Mouse (Mus musculus) forebrain, embryonic 16.5 days (tissue): ENCODE data around the gene Prss32. TPM values are rescaled to one million over a fixed set of nuclear protein-coding genes. Genes with fewer than 3 reads are reported as not detected.

Experiments used
- ATAC-seq: fragments of 200-750 bp; cut with Nextera tagmentation; 2 replicates; pipeline ENCODE4 v1.8.0; 2017; ENCODE audit warnings: mild to moderate bottlenecking, moderate library complexity
- H3K27ac ChIP-seq: fragments of 300-500 bp; sonication (generic); 2 replicates; pipeline ENCODE4 v1.5.1; 2014; ENCODE audit warnings: low read length, control low read depth
- H3K27me3 ChIP-seq: fragments of 300-500 bp; sonication (generic); replicated peaks from 2 replicates; pipeline ENCODE4 v1.6.1; 2014; ENCODE audit warnings: low read length; ENCODE audit not compliant: control insufficient read depth, insufficient read depth
- H3K36me3 ChIP-seq: fragments of 300-500 bp; sonication (generic); 2 replicates; pipeline ENCODE4 v1.6.1; 2014; ENCODE audit not compliant: control insufficient read depth, insufficient read depth
- H3K4me1 ChIP-seq: fragments of 300-500 bp; sonication (generic); replicated peaks from 2 replicates; pipeline ENCODE4 v1.6.1; 2014; ENCODE audit warnings: low read length; ENCODE audit not compliant: control insufficient read depth, insufficient read depth
- H3K4me2 ChIP-seq: fragments of 300-500 bp; sonication (generic); 2 replicates; pipeline ENCODE4 v1.6.1; 2014; ENCODE audit warnings: mild to moderate bottlenecking, low read length, control low read depth
- H3K4me3 ChIP-seq: fragments of 300-500 bp; sonication (generic); replicated peaks from 2 replicates; pipeline ENCODE4 v1.5.1; 2014; ENCODE audit warnings: mild to moderate bottlenecking, low read length, control low read depth
- H3K9ac ChIP-seq: fragments of 300-500 bp; sonication (generic); replicated peaks from 2 replicates; pipeline ENCODE4 v1.6.1; 2014; ENCODE audit warnings: low read depth, low read length, control low read depth
- H3K9me3 ChIP-seq: fragments of 300-500 bp; sonication (generic); 2 replicates; pipeline ENCODE4 v1.6.1; 2016; ENCODE audit warnings: low read length; ENCODE audit not compliant: control insufficient read depth
- WGBS: fragments of 180-500 bp; shearing (Covaris S2); extraction: QIAGEN DNeasy Blood & Tissue Kit; methylation state at CpG from one replicate; pipeline ENCODE4 v1.1.7; 2014; 5-methylcytosine and 5-hydroxymethylcytosine counted together
- polyA plus RNA-seq: library from polyadenylated mRNA; unstranded; fragments of >200 nt; fragmentation: Nextera tagmentation; extraction: Ambion mirVana; gene quantifications from 2 replicates; pipeline ENCODE4 v1.2.1, GENCODE M21; 2015

The Prss32 gene
- polyA plus RNA-seq, 1 experiment from 2014 or later: not detected

DNA sequence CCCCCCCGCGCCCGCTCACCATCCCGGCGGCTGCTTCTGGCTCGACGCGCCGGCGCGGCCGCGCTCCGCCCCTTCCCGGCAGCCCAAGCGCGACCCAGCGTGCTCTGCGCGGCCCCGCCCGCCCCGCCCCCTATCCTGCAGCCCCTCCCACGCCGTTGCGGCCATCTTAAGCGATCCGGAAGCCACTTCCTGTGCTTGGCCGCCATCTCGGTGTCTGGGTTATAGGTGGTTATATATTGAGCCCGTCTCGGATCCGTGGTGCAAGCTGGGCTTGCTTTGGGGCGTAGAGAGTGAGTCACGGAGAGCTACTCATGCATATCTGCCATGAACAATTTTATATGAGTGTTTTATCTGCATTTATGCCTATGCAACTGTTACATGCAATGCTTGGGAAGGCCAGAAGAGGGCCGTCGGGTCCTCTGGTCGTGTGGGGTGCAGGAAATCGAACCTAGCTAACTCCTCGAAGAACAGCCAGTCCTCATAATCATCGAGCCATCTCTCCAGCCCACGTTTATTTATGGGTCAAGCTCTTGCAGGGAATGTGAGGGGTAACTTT is 14.5 kb upstream of the Prss32 start, which contains the start of gene Elob:
Gene Elob, minus strand, starts transcription at position 73 of the 556 bp plus-strand sequence.
- Histone ChIP-seq H3K36me3 (peaks cover 7% of the 10 kb centered on the region; the same call in 1 of the 2 replicates), H3K9me3 (no peaks in the 10 kb centered on the region), H3K27me3 (peaks cover 7% of the 10 kb centered on the region), H3K4me2 (peak within 1 kb of the TSS; percentile 79), H3K4me3 (peak within 1 kb of the TSS; percentile 80), H3K9ac (peak within 1 kb of the TSS; percentile 76), H3K4me1 (peaks cover 18% of the 10 kb centered on the region), H3K27ac (peak within 1 kb of the TSS; percentile 98)
- WGBS: 1% methylated on average over 20 of the region's 42 CpGs
- peak; percentile 96 for ATAC-seq

DNA sequence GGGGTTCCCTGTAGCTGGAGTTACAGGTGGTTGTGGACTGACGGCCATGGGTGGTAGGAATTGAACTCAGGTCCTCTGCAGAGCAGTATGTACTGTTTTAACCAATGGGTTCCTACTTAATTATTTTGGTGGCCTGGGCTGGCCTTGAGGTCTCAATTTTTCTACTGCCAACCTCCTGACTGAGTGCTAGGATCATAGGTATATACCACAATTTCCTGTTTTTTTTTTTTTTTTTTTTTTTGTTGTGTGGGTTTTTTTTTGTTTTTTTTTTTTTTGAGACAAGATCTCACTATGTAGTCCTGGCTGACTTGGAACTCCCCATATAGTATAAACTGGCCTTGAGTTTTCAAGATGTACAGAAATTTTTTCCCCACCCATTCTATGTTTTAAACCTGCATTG is 12.5 kb upstream of the Prss32 start:
- no peak overlapping the region for H3K27ac ChIP-seq
- H3K4me3 ChIP-seq: no peak overlapping the region
- no peaks in the 10 kb centered on the region for H3K9me3 ChIP-seq
- no peak overlapping the region for H3K9ac ChIP-seq
- WGBS: 96% methylated on average over 1 of the region's 1 CpGs
- no peak overlapping the region for H3K4me2 ChIP-seq
- no peak for ATAC-seq
- H3K36me3 ChIP-seq: peaks cover 2% of the 10 kb centered on the region; the same call in 1 of the 2 replicates
- peaks cover 7% of the 10 kb centered on the region for H3K27me3 ChIP-seq
- peaks cover 18% of the 10 kb centered on the region for H3K4me1 ChIP-seq

DNA sequence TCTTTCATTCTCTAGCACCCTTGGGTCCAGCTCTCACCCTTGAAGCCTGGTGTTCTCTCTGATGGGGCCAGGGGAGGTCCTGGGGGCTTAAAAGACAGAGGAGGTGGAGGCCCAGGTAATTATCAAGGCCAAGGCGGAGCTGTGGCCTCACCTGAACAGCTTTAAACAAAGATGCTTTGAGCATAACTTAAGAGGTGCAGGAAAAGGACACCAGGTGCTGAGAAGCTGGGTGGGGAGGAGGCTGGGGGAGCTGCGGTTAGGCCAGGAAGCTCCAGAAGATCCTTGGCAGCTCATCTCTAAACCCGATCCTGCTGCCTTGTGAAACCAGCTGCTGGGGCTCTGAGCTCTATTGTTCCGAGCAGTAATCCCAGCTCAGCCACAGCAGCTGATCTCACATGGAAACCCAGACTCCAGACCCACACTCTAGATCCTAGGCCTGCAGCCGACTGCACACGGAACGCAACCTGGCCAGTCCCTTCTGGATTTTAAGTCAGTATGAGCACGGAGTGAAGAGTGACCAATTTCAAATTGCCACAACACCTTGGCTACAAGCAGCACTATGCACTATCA is 7.6 kb upstream of the Prss32 start, which contains the start of gene Prss33:
Gene Prss33, minus strand, starts transcription at position 51 of the 570 bp plus-strand sequence.
- Histone ChIP-seq H3K4me2 (no peak within 1 kb of the TSS), H3K9me3 (no peaks in the 10 kb centered on the region), H3K9ac (no peak within 1 kb of the TSS), H3K4me1 (no peaks in the 10 kb centered on the region), H3K27me3 (peaks cover 2% of the 10 kb centered on the region; the same call in 1 of the 2 replicates), H3K36me3 (no peaks in the 10 kb centered on the region), H3K4me3 (no peak within 1 kb of the TSS), H3K27ac (no peak within 1 kb of the TSS)
- 49% methylated on average over 8 of the region's 8 CpGs for WGBS
- ATAC-seq: no peak

DNA sequence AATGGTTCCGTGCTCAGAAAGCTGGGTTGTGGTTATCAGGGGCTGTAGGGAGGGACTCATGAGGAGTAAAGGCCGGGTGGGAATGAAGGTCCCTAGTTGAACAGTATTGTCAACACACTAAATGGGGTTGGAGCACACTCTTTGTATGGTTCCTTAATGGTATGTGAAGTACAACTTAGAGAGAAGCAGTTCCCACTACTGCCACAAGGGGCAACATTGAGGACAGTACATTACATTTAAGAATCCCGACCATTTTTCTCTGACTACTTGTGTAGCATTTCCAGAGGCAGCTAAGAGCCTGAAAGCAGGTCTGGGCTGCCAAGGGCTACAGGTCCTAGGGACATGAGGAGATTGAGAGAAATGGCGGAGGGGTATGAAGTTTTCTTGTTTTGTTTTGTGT is 2.5 kb upstream of the Prss32 start:
- 25% methylated on average over 4 of the region's 4 CpGs for WGBS
- no peak overlapping the region for H3K9ac ChIP-seq
- H3K4me2 ChIP-seq: no peak overlapping the region
- H3K27me3 ChIP-seq: no peaks in the 10 kb centered on the region
- H3K4me1 ChIP-seq: no peaks in the 10 kb centered on the region
- peak; percentile 40; the same call in 1 of the 2 replicates for ATAC-seq
- H3K36me3 ChIP-seq: no peaks in the 10 kb centered on the region
- H3K4me3 ChIP-seq: no peak overlapping the region
- no peak overlapping the region for H3K27ac ChIP-seq
- H3K9me3 ChIP-seq: no peaks in the 10 kb centered on the region

DNA sequence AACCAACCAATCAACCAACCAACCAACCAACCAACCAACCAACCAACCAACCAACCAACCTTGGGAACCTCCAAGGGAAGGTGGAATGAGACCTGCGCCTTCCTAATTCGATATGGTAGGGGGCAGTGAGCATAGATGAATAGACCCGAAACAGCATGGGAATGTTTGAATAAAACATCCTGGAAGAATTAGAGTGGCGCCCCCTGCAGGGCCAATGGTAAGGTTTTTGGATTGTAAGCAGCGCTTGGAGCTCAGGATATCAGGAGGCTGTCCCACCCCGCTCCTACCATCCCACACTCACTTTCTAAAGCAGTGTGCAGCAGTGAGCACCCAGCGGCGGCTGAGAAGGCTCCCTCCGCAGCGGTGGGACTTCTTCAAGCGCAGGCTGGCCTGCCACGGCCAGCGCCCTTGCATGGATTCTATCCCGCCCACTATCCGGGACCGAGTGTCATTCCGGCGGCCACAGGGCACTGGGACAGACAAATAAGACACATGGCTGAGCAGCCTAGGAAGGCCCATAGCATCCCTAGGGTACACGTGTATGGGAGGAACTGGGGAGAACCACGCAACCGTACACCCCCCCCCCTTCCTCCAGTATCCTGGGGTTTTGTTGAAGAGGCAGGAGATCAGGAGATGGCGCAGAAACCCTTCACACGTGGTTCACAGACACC is 379 bp upstream of the Prss32 start:
- no peaks in the 10 kb centered on the region for H3K4me1 ChIP-seq
- no peaks in the 10 kb centered on the region for H3K9me3 ChIP-seq
- no peak for ATAC-seq
- H3K4me2 ChIP-seq: no peak overlapping the region
- no peak overlapping the region for H3K4me3 ChIP-seq
- H3K9ac ChIP-seq: no peak overlapping the region
- H3K36me3 ChIP-seq: no peaks in the 10 kb centered on the region
- no peaks in the 10 kb centered on the region for H3K27me3 ChIP-seq
- WGBS: 40% methylated on average over 23 of the region's 23 CpGs
- H3K27ac ChIP-seq: no peak overlapping the region

DNA sequence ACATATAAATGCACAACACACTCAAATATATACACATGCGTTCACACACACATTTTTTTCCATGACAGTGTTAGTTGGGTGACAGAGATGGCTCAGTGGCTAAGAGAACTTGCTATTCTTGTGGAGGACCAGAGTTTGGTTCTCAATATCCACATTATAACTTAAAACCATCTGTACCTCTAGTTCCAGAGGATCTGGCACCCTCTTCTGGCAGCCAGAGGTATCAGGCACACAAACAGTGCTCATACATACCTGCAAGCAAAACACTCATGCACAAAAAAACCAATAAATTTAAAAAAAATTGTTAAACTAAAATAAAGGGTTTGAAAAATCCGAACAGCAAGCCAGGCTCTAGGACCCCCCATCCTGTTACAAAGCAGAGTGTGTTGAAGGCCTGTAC is 6.4 kb downstream of the Prss32 start:
- Histone ChIP-seq H3K27me3 (no peaks in the 10 kb centered on the region), H3K9ac (no peak overlapping the region), H3K4me2 (no peak overlapping the region), H3K4me3 (no peak overlapping the region), H3K27ac (no peak overlapping the region), H3K36me3 (no peaks in the 10 kb centered on the region), H3K9me3 (no peaks in the 10 kb centered on the region), H3K4me1 (no peaks in the 10 kb centered on the region)
- WGBS: 60% methylated on average over 2 of the region's 2 CpGs
- no peak for ATAC-seq

DNA sequence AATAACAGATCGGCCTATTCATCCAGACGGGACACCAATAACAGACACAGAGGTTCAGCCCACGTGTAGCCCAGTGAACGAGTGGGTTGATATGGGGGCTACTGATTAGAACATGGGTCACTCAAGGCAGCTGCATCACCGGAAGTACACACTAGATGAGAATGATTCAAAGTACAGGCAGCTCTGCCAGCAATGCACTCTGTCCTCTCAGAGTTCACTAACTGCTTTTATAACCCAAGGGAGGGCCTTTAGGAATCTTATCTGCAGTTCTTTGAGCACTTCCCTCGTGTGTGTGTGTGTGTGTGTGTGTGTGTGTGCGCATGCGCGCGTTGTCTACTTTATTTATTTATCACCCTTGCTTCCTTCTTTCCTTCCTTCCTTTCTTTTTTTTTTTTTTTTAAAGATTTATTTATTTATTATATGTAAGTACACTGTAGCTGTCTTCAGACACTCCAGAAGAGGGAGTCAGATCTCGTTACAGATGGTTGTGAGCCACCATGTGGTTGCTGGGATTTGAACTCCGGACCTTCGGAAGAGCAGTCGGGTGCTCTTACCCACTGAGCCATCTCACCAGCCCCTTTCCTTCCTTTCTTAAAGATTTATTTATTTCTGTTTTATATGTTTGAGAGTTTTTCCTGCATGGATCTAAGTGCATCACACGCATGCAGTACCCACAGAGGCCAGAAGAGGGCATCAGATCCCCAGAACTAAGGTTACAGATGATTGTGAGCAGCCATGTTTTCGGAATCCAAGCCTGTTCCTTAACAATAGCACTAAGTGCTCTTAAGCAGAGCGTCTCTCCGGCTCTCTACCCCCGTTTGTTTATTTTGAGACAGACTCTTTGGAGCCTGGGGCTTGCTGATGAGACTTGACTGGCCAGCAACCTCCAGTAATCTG is 7.4 kb downstream of the Prss32 start:
- Histone ChIP-seq H3K27ac (no peak overlapping the region), H3K4me1 (no peaks in the 10 kb centered on the region), H3K9ac (no peak overlapping the region), H3K4me3 (no peak overlapping the region), H3K9me3 (no peaks in the 10 kb centered on the region), H3K36me3 (no peaks in the 10 kb centered on the region), H3K27me3 (no peaks in the 10 kb centered on the region), H3K4me2 (no peak overlapping the region)
- 60% methylated on average over 18 of the region's 19 CpGs for WGBS
- ATAC-seq: no peak

DNA sequence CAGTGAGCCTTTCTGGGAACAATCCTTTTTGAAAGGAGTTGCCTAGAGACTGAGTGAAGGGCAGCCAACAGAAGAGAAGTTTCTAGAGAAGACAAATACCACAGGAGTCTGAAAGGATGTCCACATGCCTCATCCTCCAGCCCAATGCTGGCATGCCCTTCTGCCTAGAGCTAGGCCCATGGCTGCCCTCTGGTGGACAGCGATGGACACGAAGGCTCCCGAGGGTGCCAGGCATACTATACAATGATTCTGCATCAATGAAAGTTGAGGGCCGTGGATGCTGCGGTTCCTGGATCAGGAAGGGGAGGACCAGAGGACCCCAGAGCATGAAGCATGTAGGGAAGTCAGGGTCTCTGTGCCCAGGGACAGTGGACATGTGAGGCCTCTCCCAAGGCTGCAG is 9.6 kb downstream of the Prss32 start:
- Histone ChIP-seq H3K27ac (no peak overlapping the region), H3K9ac (no peak overlapping the region), H3K27me3 (no peaks in the 10 kb centered on the region), H3K36me3 (no peaks in the 10 kb centered on the region), H3K9me3 (no peaks in the 10 kb centered on the region), H3K4me2 (no peak overlapping the region), H3K4me3 (no peak overlapping the region), H3K4me1 (no peaks in the 10 kb centered on the region)
- WGBS: 29% methylated on average over 5 of the region's 5 CpGs
- ATAC-seq: no peak

DNA sequence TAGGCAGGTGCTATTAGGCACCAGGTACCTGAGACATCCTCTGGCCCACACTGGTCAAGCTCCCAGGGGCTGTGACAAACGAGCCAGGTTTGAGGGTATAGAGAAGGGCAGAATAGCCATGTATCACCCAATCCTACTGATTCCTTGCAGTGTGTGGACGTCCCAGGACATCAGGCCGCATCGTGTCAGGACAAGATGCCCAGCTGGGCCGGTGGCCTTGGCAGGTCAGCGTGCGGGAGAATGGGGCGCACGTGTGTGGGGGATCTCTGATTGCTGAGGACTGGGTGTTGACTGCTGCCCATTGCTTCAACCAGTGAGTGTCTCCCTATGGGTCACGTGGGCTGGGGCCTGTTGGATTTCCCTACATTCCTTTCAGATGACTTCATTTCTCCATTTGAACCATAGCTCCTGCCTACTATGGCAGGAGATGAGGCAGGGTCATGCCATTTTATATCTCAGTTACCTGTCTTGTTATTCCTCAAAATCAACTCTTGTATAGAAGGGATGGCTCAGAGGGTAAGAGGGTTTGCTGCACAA is 10.6 kb downstream of the Prss32 start:
- H3K4me3 ChIP-seq: no peak overlapping the region
- no peak for ATAC-seq
- H3K27me3 ChIP-seq: no peaks in the 10 kb centered on the region
- H3K27ac ChIP-seq: no peak overlapping the region
- no peak overlapping the region for H3K9ac ChIP-seq
- WGBS: 87% methylated on average over 10 of the region's 10 CpGs
- H3K4me2 ChIP-seq: no peak overlapping the region
- no peaks in the 10 kb centered on the region for H3K4me1 ChIP-seq
- no peaks in the 10 kb centered on the region for H3K36me3 ChIP-seq
- H3K9me3 ChIP-seq: no peaks in the 10 kb centered on the region
